Mouse (Mus musculus): Measurements from ENCODE around the gene Blmh. TPM values are rescaled to one million over a fixed set of nuclear protein-coding genes. Genes with fewer than 3 reads are reported as not detected.

Gene Blmh
- 16.5 and 17.7 TPM in 2 replicates for polyA plus RNA-seq (2012)

DNA sequence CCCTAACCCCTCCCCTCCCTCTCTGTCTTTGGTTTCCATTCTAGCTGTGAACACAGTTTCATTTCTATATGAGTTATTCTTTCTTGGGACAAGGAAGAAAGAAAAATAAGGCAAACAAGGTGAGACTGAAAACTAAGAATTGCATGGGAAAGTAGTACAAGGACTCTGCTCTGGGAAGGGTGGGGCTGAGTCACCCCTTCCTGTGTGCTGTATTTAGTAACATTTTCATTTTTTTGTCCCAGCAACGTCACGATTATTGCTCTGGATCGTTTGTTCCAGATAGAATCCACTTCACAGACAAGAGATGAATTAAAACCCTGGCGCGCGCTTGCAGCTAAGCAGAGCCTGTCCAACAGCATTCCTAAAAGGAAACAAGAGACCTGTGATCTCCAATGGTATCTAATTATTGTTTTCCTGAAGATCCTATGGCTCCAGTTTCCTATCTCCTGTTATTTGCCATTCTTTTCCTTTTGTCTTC lies at the start of gene Blmh:
Gene Blmh, plus strand, starts transcription at position 51 of the 478 bp plus-strand sequence.

DNA sequence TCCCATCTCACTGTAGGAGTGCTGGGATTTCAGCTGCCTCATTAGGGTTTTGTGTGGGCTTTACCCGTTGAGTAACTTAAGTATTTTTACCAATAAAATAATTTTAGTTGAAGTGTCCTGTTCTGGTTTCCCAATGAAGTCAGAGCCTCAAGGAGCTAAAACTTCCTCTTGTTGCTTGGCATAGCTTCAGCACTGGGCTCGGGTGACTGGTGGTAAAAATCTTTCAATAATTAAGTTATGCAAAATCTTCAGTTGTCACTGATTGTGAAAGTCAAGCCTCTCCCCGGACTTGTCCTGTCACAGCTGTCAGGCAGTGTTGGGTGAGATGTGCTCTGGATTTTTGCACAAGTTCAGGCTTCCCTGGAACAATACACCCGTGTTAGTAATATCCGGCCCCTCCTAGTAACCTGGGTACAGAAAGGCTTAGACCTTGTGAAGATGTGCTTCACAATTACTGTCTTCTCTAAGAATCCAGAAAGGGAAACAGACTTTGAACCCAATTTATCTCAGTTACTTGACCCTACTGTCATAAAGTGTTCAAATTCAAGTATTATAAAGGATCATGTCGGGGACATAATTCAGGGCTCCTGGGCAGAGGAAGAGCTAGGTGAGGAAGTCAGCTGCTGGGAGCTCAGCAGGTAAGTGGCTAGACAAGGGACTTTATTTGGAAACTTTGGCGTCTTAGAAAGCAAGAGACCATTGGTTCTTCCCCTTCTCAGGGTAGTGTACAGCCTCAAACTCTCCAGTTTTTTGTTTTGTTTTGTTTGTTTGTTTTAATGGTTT lies 22.8 kb upstream of the Blmh start, which contains the start of gene Tmigd1:
Gene Tmigd1, plus strand, starts transcription at position 581 of the 783 bp plus-strand sequence.

DNA sequence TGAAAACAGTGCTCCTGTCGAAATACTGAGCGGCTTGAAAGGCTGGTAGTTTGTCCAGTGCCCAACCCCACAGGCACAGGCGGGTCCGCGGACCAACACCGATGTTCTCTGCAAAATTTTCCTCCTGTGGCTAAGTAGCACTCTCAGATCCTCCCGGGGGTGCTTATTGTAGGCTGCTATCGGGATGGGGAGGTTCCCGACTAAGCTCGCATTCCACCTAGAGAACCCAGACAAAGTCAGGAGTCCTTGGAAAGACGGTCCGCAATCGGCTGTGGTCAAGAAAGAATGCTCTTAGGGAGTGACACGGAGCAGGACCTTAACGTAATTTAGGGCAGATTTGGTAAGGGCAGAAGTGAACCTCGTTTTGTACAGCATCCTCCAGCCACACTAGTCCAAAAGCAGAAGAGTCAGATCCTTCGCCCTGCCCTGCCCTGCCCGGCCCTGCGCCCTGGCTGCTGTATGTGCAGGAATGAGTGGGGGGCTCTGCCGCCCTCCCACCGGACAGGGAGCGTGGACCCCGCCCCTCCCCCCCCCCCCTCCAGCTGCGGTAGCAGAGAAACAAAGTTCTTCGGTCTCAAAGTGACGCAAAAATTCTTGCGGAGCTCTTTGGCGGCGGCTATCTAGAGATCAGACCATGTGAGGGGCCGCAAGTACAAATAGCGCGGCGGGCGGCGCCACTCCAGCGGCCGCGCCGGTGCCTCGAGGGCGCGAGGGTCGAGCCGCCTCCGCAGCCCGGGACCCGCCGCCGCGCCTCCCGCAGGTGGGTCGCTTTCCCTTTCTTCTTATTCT lies 73.5 kb downstream of the Blmh start, which contains the start of gene Slc6a4:
Gene Slc6a4, plus strand, starts transcription at position 688 of the 789 bp plus-strand sequence.

Other genes with a start within 250 kb of the Blmh start
- not detected in 2 replicates for gene Trarg1, start 245.0 kb upstream of the Blmh start, polyA plus RNA-seq (2012)
- 1.3 and 1.7 TPM in 2 replicates for gene Gosr1, start 161.2 kb upstream of the Blmh start, polyA plus RNA-seq (2012)
- 4.1 and 4.6 TPM in 2 replicates for gene Cpd, start 77.8 kb upstream of the Blmh start, polyA plus RNA-seq (2012)
- gene Tmigd1, start 22.6 kb upstream of the Blmh start, polyA plus RNA-seq (2012) = not detected in 2 replicates
- 0.06 and 0.08 TPM in 2 replicates for gene Slc6a4, start 73.8 kb downstream of the Blmh start, polyA plus RNA-seq (2012)
- 4.7 and 6.3 TPM in 2 replicates for gene Nsrp1, start 153.6 kb downstream of the Blmh start, polyA plus RNA-seq (2012)

All from megakaryocyte-erythroid progenitor cell, adult 5 weeks (primary cell).